Mouse (Mus musculus): ENCODE data around the gene Col4a2. TPM values are rescaled to one million over a fixed set of nuclear protein-coding genes. Genes with fewer than 3 reads are reported as not detected.

Col4a2 gene
- polyA plus RNA-seq, 1 experiment from 2014 or later = 41.6 TPM

DNA sequence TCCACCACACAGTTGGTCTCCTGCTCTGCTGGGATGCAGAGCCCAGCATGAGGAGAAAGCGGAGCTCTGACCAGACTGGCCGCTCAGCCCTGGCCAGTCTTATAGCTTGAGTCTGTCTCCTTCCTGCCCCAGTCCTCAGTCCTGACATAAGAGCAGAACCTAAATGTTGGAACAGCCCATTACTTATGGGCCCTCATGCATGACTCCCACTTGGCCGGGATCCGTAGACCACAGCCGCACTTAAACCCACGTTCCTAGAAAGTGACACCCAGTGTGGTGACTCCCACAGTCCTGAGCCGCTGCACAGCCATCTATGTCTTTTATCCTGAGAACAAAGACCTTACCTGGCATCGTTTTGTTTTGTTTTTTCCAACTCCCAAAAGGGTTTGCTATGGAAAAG is 2.0 kb downstream of the Col4a2 start:
- ATAC-seq (ENCODE audit: low FRiP score) = no peak
- H3K4me2 ChIP-seq = peak overlapping the region; percentile 93
- 77% methylated on average over 8 of the region's 8 CpGs for WGBS
- no peaks in the 10 kb centered on the region for H3K36me3 ChIP-seq
- peak overlapping the region; percentile 59 for H3K4me3 ChIP-seq
- peaks cover 75% of the 10 kb centered on the region for H3K27me3 ChIP-seq
- H3K9me3 ChIP-seq = no peaks in the 10 kb centered on the region
- H3K27ac ChIP-seq = no peak overlapping the region
- no peak overlapping the region; the same call in 1 of the 2 replicates for H3K9ac ChIP-seq
- peaks cover 27% of the 10 kb centered on the region for H3K4me1 ChIP-seq (replicated peaks)

- no peak for ATAC-seq (ENCODE audit: low FRiP score)
- Histone ChIP-seq H3K4me3 (no peak overlapping the region), H3K36me3 (no peaks in the 10 kb centered on the region), H3K27me3 (peaks cover 67% of the 10 kb centered on the region), H3K27ac (0 out of 2 replicates have a peak overlapping the region, but pooled peaks have one; percentile 1), H3K4me2 (peak overlapping the region; percentile 93; the same call in 1 of the 2 replicates), H3K9ac (no peak overlapping the region), H3K9me3 (no peaks in the 10 kb centered on the region), H3K4me1 (replicated peaks) (peaks cover 27% of the 10 kb centered on the region)
- WGBS = 73% methylated on average over 16 of the region's 16 CpGs
Measured at GRCm38 (mm10) chr8:11315179-11315943, 2.8 kb downstream of the Col4a2 start.

- ATAC-seq (ENCODE audit: low FRiP score) = no peak
- no peaks in the 10 kb centered on the region for H3K36me3 ChIP-seq
- H3K9me3 ChIP-seq = no peaks in the 10 kb centered on the region
- H3K27ac ChIP-seq = no peak overlapping the region
- peaks cover 60% of the 10 kb centered on the region for H3K27me3 ChIP-seq
- WGBS = 76% methylated on average over 6 of the region's 6 CpGs
- H3K4me1 ChIP-seq (replicated peaks) = peaks cover 27% of the 10 kb centered on the region
- no peak overlapping the region for H3K4me2 ChIP-seq
- no peak overlapping the region for H3K9ac ChIP-seq
- H3K4me3 ChIP-seq = no peak overlapping the region
Measured at GRCm38 (mm10) chr8:11316118-11316517, 3.5 kb downstream of the Col4a2 start.

DNA sequence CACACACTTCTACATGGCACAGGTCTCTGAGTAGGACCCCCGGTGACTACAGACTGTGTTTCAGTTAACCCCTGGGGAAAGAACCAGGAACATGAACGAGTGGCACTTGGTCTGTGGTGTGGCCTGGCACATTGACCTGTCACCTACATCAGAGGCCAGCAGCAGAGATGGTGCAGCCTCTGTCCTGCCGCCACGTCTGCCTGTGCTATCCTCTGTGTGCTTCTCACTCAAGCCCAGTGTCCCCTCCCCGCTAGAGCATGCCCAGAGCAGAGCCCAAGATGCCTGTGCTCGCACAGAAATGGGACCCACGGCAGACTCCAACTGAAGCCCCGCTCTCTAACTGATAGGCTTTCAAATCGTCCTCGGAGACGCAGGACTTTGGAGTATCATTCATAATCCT is 6.8 kb downstream of the Col4a2 start:
- Histone ChIP-seq H3K4me2 (no peak overlapping the region), H3K9me3 (no peaks in the 10 kb centered on the region), H3K27ac (no peak overlapping the region), H3K4me1 (replicated peaks) (no peaks in the 10 kb centered on the region), H3K27me3 (peaks cover 27% of the 10 kb centered on the region), H3K4me3 (no peak overlapping the region), H3K36me3 (no peaks in the 10 kb centered on the region), H3K9ac (no peak overlapping the region)
- no peak for ATAC-seq (ENCODE audit: low FRiP score)
- WGBS = 88% methylated on average over 11 of the region's 11 CpGs

DNA sequence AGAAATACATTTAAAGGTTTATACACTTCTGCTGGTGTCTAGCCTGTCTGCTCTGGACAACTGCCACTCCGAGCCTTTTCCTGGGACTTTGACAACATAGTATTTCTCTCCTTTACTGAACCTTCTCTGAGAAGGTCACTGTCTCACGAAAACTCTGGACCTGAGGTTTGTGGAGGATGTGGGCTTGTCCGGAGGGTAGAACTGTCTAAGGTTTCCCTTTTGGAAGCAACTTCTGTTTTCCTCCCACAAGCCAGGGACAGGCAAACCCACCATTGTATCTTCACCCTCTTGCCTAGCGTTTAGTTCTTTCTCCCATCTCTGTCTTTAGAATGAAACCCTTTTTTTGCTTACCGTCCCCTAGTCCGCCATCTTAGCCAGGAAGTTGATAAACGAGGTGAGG is 9.2 kb downstream of the Col4a2 start:
- Histone ChIP-seq H3K4me2 (no peak overlapping the region), H3K4me1 (replicated peaks) (no peaks in the 10 kb centered on the region), H3K4me3 (no peak overlapping the region), H3K9me3 (no peaks in the 10 kb centered on the region), H3K27ac (no peak overlapping the region), H3K27me3 (peaks cover 4% of the 10 kb centered on the region; the same call in 1 of the 2 replicates), H3K36me3 (no peaks in the 10 kb centered on the region), H3K9ac (no peak overlapping the region)
- ATAC-seq (ENCODE audit: low FRiP score) = no peak
- WGBS = 91% methylated on average over 7 of the region's 7 CpGs

- no peaks in the 10 kb centered on the region for H3K27me3 ChIP-seq
- no peak for ATAC-seq (ENCODE audit: low FRiP score)
- H3K36me3 ChIP-seq = no peaks in the 10 kb centered on the region
- no peak overlapping the region for H3K9ac ChIP-seq
- WGBS = 88% methylated on average over 5 of the region's 5 CpGs
- no peak overlapping the region for H3K4me3 ChIP-seq
- H3K9me3 ChIP-seq = no peaks in the 10 kb centered on the region
- no peak overlapping the region for H3K27ac ChIP-seq
- no peak overlapping the region for H3K4me2 ChIP-seq
- H3K4me1 ChIP-seq (replicated peaks) = 0 out of 2 replicates have a peak, but pooled peaks cover 3% of the 10 kb centered on the region
Measured at GRCm38 (mm10) chr8:11322724-11323585, 10.3 kb downstream of the Col4a2 start.

DNA sequence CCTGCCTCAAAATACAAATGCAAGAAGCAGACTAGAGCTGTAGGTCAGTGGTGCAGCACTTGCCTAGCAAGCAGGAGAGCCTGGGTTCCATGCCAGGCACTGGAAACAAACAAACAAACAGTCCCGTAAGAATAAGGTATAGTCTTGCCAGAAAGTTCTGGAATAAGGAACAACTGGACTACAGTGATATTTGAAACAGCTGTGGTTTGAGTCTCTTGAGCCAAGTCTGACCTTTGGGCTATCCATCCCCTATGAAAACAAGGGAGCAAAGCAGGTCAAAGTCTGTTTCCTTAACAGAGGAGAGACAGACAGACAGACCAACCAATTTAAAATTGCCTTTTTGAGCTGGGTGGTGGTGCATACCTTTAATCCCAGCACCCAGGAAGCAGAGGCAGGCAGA is 11.1 kb downstream of the Col4a2 start:
- no peaks in the 10 kb centered on the region for H3K36me3 ChIP-seq
- H3K4me1 ChIP-seq (replicated peaks) = 0 out of 2 replicates have a peak, but pooled peaks cover 3% of the 10 kb centered on the region
- H3K9me3 ChIP-seq = no peaks in the 10 kb centered on the region
- 83% methylated on average over 1 of the region's 1 CpGs for WGBS
- H3K9ac ChIP-seq = no peak overlapping the region
- no peak for ATAC-seq (ENCODE audit: low FRiP score)
- no peak overlapping the region for H3K4me2 ChIP-seq
- H3K27me3 ChIP-seq = no peaks in the 10 kb centered on the region
- no peak overlapping the region for H3K4me3 ChIP-seq
- no peak overlapping the region for H3K27ac ChIP-seq

DNA sequence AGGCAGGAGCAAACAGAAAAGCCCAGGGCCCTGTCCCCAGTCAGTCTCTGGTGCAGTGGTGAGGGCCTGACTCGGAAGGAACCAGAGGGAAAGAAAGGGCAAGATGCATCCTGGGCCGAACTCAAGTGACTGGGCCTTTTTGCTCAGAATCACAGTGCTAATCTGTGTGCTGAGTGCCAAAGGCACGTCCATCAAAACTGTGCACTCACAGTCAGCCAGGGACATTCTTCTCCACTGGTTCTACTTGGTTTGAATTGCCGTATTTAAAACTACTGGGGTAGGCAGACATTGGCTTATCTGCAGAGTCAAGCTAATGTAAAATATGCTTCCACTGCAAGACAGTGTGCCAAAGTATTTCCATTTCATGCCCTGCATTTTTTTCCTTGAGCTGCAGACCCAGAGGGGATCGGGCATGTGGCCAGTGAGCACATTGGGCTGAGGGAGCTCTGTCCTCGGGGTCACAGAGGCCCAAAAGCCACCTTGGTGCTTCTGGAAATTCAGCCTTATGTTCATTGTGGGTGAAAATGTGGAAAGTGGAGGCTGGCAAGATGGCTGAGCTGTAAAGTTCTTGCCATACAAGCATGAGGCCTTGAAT is 12.3 kb downstream of the Col4a2 start:
- Histone ChIP-seq H3K27me3 (no peaks in the 10 kb centered on the region), H3K4me1 (replicated peaks) (0 out of 2 replicates have a peak, but pooled peaks cover 3% of the 10 kb centered on the region)
- ATAC-seq (ENCODE audit: low FRiP score) = no peak

GRCm38 (mm10) chr8:11327298-11327697 is 14.7 kb downstream of the Col4a2 start:
- Histone ChIP-seq H3K4me1 (replicated peaks) (0 out of 2 replicates have a peak, but pooled peaks cover 3% of the 10 kb centered on the region), H3K9ac (no peak overlapping the region), H3K27me3 (no peaks in the 10 kb centered on the region), H3K36me3 (no peaks in the 10 kb centered on the region), H3K4me3 (no peak overlapping the region), H3K9me3 (no peaks in the 10 kb centered on the region), H3K4me2 (no peak overlapping the region), H3K27ac (no peak overlapping the region)
- WGBS = 68% methylated on average over 4 of the region's 4 CpGs
- no peak for ATAC-seq (ENCODE audit: low FRiP score)

More for the DNA sequence above, 12.3 kb downstream of the Col4a2 start:
- 77% methylated on average over 6 of the region's 6 CpGs for WGBS
- Histone ChIP-seq H3K9ac (no peak overlapping the region), H3K27ac (no peak overlapping the region), H3K9me3 (no peaks in the 10 kb centered on the region), H3K36me3 (no peaks in the 10 kb centered on the region), H3K4me2 (no peak overlapping the region), H3K4me3 (no peak overlapping the region)

- Histone ChIP-seq H3K9ac (no peak overlapping the region), H3K9me3 (no peaks in the 10 kb centered on the region), H3K27me3 (no peaks in the 10 kb centered on the region), H3K4me3 (no peak overlapping the region), H3K4me1 (replicated peaks) (0 out of 2 replicates have a peak, but pooled peaks cover 3% of the 10 kb centered on the region), H3K36me3 (no peaks in the 10 kb centered on the region), H3K27ac (no peak overlapping the region), H3K4me2 (no peak overlapping the region)
- ATAC-seq (ENCODE audit: low FRiP score) = no peak
- WGBS = 63% methylated on average over 5 of the region's 5 CpGs
Measured at GRCm38 (mm10) chr8:11327722-11328417, 15.3 kb downstream of the Col4a2 start.

DNA sequence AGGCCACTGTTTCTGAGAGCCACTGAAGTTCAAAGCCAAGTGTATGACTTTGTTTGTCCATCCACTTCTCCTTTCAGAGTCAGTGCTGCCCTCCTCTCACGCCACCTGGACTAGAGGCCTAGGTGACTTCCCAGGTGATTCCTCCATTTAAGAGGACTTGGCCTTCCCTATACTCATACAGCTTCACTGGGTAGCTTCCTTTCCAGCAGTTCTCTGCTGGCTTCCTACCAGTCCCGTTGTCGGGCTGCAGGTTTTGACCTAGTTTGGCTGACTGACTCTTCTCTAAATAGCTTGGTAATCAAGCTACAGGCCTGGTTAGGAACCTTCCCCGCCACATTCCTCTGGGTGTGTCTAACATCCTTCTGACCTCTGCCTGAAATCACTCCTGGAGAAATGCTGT is 19.0 kb downstream of the Col4a2 start:
- WGBS = 74% methylated on average over 4 of the region's 4 CpGs
- H3K27ac ChIP-seq = no peak overlapping the region
- H3K9me3 ChIP-seq = no peaks in the 10 kb centered on the region
- H3K36me3 ChIP-seq = no peaks in the 10 kb centered on the region
- H3K4me1 ChIP-seq (replicated peaks) = peaks cover 7% of the 10 kb centered on the region
- no peak for ATAC-seq (ENCODE audit: low FRiP score)
- H3K9ac ChIP-seq = no peak overlapping the region
- H3K27me3 ChIP-seq = no peaks in the 10 kb centered on the region
- no peak overlapping the region for H3K4me3 ChIP-seq
- no peak overlapping the region for H3K4me2 ChIP-seq

DNA sequence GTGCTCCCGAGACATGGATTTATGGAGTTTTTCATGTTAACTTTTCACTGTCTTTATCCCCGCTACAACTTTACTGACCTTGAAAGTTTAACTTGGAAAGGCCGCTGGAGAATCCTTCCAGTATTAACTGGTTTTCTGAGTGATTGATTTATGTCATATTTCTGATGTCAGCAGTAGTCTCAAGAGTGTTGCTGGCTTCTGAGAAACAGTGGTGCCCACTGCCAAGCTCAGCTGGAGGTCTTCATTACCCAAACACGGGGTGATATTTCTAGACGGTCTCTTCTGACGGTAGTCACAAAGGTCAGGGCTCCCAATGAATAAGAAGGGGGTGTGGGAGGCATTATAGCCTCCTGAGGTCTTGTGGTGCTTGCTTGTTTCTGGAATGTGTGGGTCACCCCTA is 21.1 kb downstream of the Col4a2 start:
- Histone ChIP-seq H3K9me3 (no peaks in the 10 kb centered on the region), H3K9ac (no peak overlapping the region), H3K4me1 (replicated peaks) (peaks cover 13% of the 10 kb centered on the region), H3K4me2 (no peak overlapping the region), H3K4me3 (no peak overlapping the region), H3K27ac (no peak overlapping the region), H3K36me3 (no peaks in the 10 kb centered on the region), H3K27me3 (no peaks in the 10 kb centered on the region)
- no peak for ATAC-seq (ENCODE audit: low FRiP score)
- WGBS = 80% methylated on average over 6 of the region's 6 CpGs

Measured in hindbrain, embryonic 13.5 days (tissue).